Mouse (Mus musculus) limb, embryonic 12.5 days (tissue): ENCODE measurements around the gene Rars2. TPM values are rescaled to one million over a fixed set of nuclear protein-coding genes. Genes with fewer than 3 reads are reported as not detected.
"Not testable (repeated sequence)": the region's sequence is repeated elsewhere in the genome, so short reads cannot be mapped to it uniquely, and the experiment has no call there.

ENCODE experiments used
- ATAC-seq: fragments of 200-750 bp; cut with Nextera tagmentation; 2 replicates; pipeline ENCODE4 v1.8.0; 2017; ENCODE audit warnings: low read depth, moderate TSS enrichment; ENCODE audit not compliant: insufficient number of reproducible peaks, insufficient read depth, low FRiP score, low TSS enrichment
- H3K27ac ChIP-seq: fragments of 300-500 bp; sonication (generic); 2 replicates; pipeline ENCODE4 v1.5.1; 2016; ENCODE audit warnings: mild to moderate bottlenecking, moderate library complexity
- H3K27me3 ChIP-seq: fragments of 300-500 bp; sonication (generic); 2 replicates; pipeline ENCODE4 v1.6.1; 2016; ENCODE audit warnings: mild to moderate bottlenecking, moderate library complexity
- H3K36me3 ChIP-seq: fragments of 300-500 bp; sonication (generic); 2 replicates; pipeline ENCODE4 v1.6.1; 2016; ENCODE audit warnings: mild to moderate bottlenecking, moderate library complexity
- H3K4me1 ChIP-seq: fragments of 300-500 bp; sonication (generic); replicated peaks from 2 replicates; pipeline ENCODE4 v1.6.1; 2016
- H3K4me2 ChIP-seq: fragments of 300-500 bp; sonication (generic); 2 replicates; pipeline ENCODE4 v1.6.1; 2016; ENCODE audit warnings: mild to moderate bottlenecking, moderate library complexity
- H3K4me3 ChIP-seq: fragments of 300-500 bp; sonication (generic); replicated peaks from 2 replicates; pipeline ENCODE4 v1.5.1; 2016; ENCODE audit warnings: mild to moderate bottlenecking
- H3K9ac ChIP-seq: fragments of 300-500 bp; sonication (generic); replicated peaks from 2 replicates; pipeline ENCODE4 v1.6.1; 2016; ENCODE audit warnings: mild to moderate bottlenecking, moderate library complexity
- H3K9me3 ChIP-seq: fragments of 300-500 bp; sonication (generic); 2 replicates; pipeline ENCODE4 v1.6.1; 2016; ENCODE audit warnings: mild to moderate bottlenecking, moderate library complexity
- WGBS: fragments of 180-500 bp; shearing (Covaris S2); methylation state at CpG from one replicate; pipeline ENCODE4 v1.1.7; 2016; 5-methylcytosine and 5-hydroxymethylcytosine counted together
- polyA plus RNA-seq: library from polyadenylated mRNA; unstranded; fragments of >200 nt; fragmentation: Nextera tagmentation; extraction: Ambion mirVana; gene quantifications from 2 replicates; pipeline ENCODE4 v1.2.1, GENCODE M21; 2016

Rars2 gene
- 70.1 and 71.6 TPM in 2 replicates for polyA plus RNA-seq

DNA sequence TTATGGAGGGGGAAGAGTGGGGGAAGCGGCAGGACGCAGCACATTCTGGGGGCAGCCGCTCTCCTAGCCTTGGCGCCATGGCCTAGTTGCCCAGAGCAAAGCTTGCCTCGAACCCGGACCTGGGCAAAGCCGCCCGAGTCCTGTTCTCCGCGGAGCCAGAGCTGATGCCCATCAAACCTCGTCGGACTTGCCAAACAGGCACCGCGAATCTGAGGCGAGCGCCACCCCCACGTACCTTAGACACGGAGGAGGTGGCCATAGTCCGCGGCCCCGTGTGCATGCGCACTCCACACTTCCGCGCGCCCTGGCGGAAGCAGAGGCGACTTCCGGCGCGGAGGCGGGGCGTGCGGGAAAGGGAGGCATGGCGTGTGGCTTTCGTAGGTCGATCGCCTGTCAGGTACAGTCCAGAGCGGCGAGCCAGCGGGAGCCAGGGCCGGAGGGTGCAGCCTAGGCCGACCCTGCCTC lies at the start of gene Rars2, which contains the start of gene Orc3:
TSS of gene Rars2 (plus strand) at position 328 of the 465 bp plus-strand sequence.
TSS of gene Orc3 (minus strand) at position 315 of the 465 bp plus-strand sequence.
- Histone ChIP-seq H3K4me3 (peak within 1 kb of the TSS; percentile 73), H3K9me3 (no peaks in the 10 kb centered on the region), H3K36me3 (peaks cover 8% of the 10 kb centered on the region), H3K9ac (peak within 1 kb of the TSS; percentile 85), H3K27me3 (no peaks in the 10 kb centered on the region), H3K27ac (peak within 1 kb of the TSS; percentile 90), H3K4me1 (peaks cover 22% of the 10 kb centered on the region), H3K4me2 (peak within 1 kb of the TSS; percentile 79)
- under 1% methylated on average over 42 of the region's 42 CpGs for WGBS
- peak; percentile 96 for ATAC-seq

GRCm38 (mm10) chr4:34566226-34566625 lies 48.5 kb upstream of the Rars2 start:
- H3K9ac ChIP-seq, result no peak overlapping the region
- no peaks in the 10 kb centered on the region for H3K4me1 ChIP-seq
- H3K27ac ChIP-seq, result no peak overlapping the region
- H3K4me3 ChIP-seq, result no peak overlapping the region
- 90% methylated on average over 6 of the region's 6 CpGs for WGBS
- no peak for ATAC-seq
- no peaks in the 10 kb centered on the region for H3K27me3 ChIP-seq
- no peak overlapping the region for H3K4me2 ChIP-seq
- H3K9me3 ChIP-seq, result no peaks in the 10 kb centered on the region
- H3K36me3 ChIP-seq, result peaks cover 72% of the 10 kb centered on the region

- 83% methylated on average over 2 of the region's 2 CpGs for WGBS
- Histone ChIP-seq H3K27ac (no peak overlapping the region), H3K4me3 (no peak overlapping the region), H3K4me1 (no peaks in the 10 kb centered on the region), H3K36me3 (peaks cover 94% of the 10 kb centered on the region), H3K9ac (no peak overlapping the region), H3K27me3 (no peaks in the 10 kb centered on the region), H3K9me3 (no peaks in the 10 kb centered on the region), H3K4me2 (no peak overlapping the region)
- ATAC-seq, result no peak
Measured at GRCm38 (mm10) chr4:34572876-34573275, 41.9 kb upstream of the Rars2 start.

GRCm38 (mm10) chr4:34577028-34577427 lies 37.7 kb upstream of the Rars2 start:
- ATAC-seq, result no peak
- Histone ChIP-seq H3K4me1 (no peaks in the 10 kb centered on the region), H3K4me2 (no peak overlapping the region), H3K27ac (no peak overlapping the region), H3K36me3 (peaks cover 92% of the 10 kb centered on the region), H3K27me3 (no peaks in the 10 kb centered on the region), H3K4me3 (no peak overlapping the region), H3K9me3 (no peaks in the 10 kb centered on the region), H3K9ac (no peak overlapping the region)
- WGBS, result 98% methylated on average over 2 of the region's 2 CpGs

DNA sequence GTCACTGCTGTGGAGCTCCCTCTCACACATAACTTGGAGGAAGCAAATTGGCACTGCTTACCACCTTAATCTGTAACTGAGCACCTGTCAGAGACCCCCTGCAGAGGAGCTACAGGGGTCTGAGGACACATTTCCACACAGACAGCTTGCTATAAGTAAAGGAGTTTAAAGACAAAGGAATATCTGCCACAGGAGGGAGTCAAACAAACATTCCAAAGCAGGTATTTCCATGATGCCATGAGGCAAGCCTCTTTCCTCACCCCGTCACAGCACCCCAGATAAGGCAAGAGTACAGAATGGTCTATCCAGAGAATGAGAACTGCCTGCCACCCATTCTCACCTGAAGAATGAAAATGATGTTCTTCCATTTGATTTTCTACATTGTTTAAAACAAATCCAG lies 35.5 kb upstream of the Rars2 start:
- Histone ChIP-seq H3K36me3 (peaks cover 94% of the 10 kb centered on the region), H3K27me3 (no peaks in the 10 kb centered on the region), H3K9ac (no peak overlapping the region), H3K4me3 (no peak overlapping the region), H3K9me3 (no peaks in the 10 kb centered on the region), H3K4me2 (no peak overlapping the region), H3K4me1 (no peaks in the 10 kb centered on the region), H3K27ac (no peak overlapping the region)
- WGBS, result 80% methylated on average over 1 of the region's 1 CpGs
- no peak for ATAC-seq

GRCm38 (mm10) chr4:34581489-34581888 lies 33.3 kb upstream of the Rars2 start:
- not testable (repeated sequence) for H3K27me3 ChIP-seq, H3K4me1 ChIP-seq, H3K9me3 ChIP-seq, H3K27ac ChIP-seq, H3K9ac ChIP-seq, H3K4me3 ChIP-seq, H3K4me2 ChIP-seq, ATAC-seq
- H3K36me3 ChIP-seq, result peaks cover 84% of the 10 kb centered on the region
- 80% methylated on average over 1 of the region's 1 CpGs for WGBS

GRCm38 (mm10) chr4:34581990-34582389 lies 32.8 kb upstream of the Rars2 start:
- Histone ChIP-seq H3K4me1 (no peaks in the 10 kb centered on the region), H3K36me3 (peaks cover 82% of the 10 kb centered on the region), H3K4me3 (no peak overlapping the region), H3K27ac (no peak overlapping the region), H3K4me2 (no peak overlapping the region), H3K9me3 (no peaks in the 10 kb centered on the region), H3K9ac (no peak overlapping the region), H3K27me3 (no peaks in the 10 kb centered on the region)
- WGBS, result 77% methylated on average over 7 of the region's 7 CpGs
- ATAC-seq, result no peak

GRCm38 (mm10) chr4:34582476-34582875 lies 32.3 kb upstream of the Rars2 start:
- Histone ChIP-seq H3K36me3 (peaks cover 82% of the 10 kb centered on the region), H3K9ac (no peak overlapping the region), H3K4me2 (no peak overlapping the region), H3K27me3 (no peaks in the 10 kb centered on the region), H3K4me1 (no peaks in the 10 kb centered on the region), H3K4me3 (no peak overlapping the region), H3K9me3 (no peaks in the 10 kb centered on the region), H3K27ac (no peak overlapping the region)
- 82% methylated on average over 5 of the region's 5 CpGs for WGBS
- no peak for ATAC-seq

DNA sequence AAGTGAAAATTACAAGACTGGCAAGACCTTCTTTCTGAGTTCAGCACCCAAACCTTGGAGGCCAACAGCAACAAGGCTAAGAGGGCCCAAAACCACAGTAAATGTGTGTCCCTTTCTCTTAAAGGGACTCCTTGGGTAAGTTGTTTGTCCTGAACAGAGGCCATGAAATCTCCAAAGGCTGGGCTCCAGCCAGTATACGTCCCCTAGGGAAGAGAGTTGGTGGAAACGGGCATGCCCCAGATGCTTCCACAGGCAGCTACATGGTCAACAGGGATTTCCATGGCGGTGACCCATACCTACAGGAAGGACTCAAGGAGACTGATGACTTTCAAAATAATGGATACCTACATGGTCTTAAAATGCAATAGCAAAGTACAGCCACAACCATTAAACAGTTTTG lies 31.3 kb upstream of the Rars2 start:
- H3K27ac ChIP-seq, result no peak overlapping the region
- H3K9me3 ChIP-seq, result no peaks in the 10 kb centered on the region
- no peaks in the 10 kb centered on the region for H3K4me1 ChIP-seq
- peaks cover 75% of the 10 kb centered on the region for H3K36me3 ChIP-seq
- ATAC-seq, result no peak
- no peaks in the 10 kb centered on the region for H3K27me3 ChIP-seq
- no peak overlapping the region for H3K4me2 ChIP-seq
- 90% methylated on average over 3 of the region's 3 CpGs for WGBS
- H3K4me3 ChIP-seq, result no peak overlapping the region
- H3K9ac ChIP-seq, result no peak overlapping the region

- WGBS, result 85% methylated on average over 7 of the region's 7 CpGs
- no peaks in the 10 kb centered on the region for H3K9me3 ChIP-seq
- H3K4me2 ChIP-seq, result no peak overlapping the region
- peaks cover 65% of the 10 kb centered on the region for H3K36me3 ChIP-seq
- H3K4me1 ChIP-seq, result no peaks in the 10 kb centered on the region
- ATAC-seq, result no peak
- H3K27ac ChIP-seq, result 0 out of 2 replicates have a peak overlapping the region, but pooled peaks have one; percentile 12
- H3K27me3 ChIP-seq, result no peaks in the 10 kb centered on the region
- no peak overlapping the region for H3K9ac ChIP-seq
- H3K4me3 ChIP-seq, result no peak overlapping the region
Measured at GRCm38 (mm10) chr4:34584871-34585607, 29.7 kb upstream of the Rars2 start.

GRCm38 (mm10) chr4:34603123-34603522 lies 11.6 kb upstream of the Rars2 start:
- no peak for ATAC-seq
- Histone ChIP-seq H3K4me2 (no peak overlapping the region), H3K27me3 (no peaks in the 10 kb centered on the region), H3K27ac (no peak overlapping the region), H3K9me3 (no peaks in the 10 kb centered on the region), H3K4me1 (no peaks in the 10 kb centered on the region), H3K4me3 (no peak overlapping the region), H3K36me3 (peaks cover 74% of the 10 kb centered on the region), H3K9ac (no peak overlapping the region)
- WGBS, result 94% methylated on average over 6 of the region's 6 CpGs

DNA sequence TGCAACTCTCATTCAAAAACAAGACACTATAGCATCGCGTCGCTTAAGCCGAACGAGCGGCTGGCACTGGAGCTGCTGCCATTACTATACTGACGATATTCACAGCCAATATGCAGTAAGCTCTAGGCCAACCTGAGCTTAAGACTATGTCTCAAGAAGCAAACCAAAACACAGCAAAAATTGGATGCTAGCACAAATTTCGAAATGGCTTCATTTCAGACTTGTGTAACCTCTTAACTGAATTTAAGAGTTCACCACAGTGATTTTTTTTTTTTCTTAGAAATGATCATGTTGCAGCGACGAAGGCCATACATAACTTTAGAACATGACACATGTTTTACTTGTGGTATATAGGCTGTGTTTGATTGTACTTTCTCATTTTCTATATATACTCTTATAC lies 8.1 kb upstream of the Rars2 start:
- ATAC-seq, result no peak
- H3K9ac ChIP-seq, result no peak overlapping the region
- peaks cover 58% of the 10 kb centered on the region for H3K36me3 ChIP-seq
- no peaks in the 10 kb centered on the region for H3K4me1 ChIP-seq
- H3K9me3 ChIP-seq, result no peaks in the 10 kb centered on the region
- 95% methylated on average over 10 of the region's 10 CpGs for WGBS
- H3K27me3 ChIP-seq, result no peaks in the 10 kb centered on the region
- no peak overlapping the region for H3K27ac ChIP-seq
- H3K4me3 ChIP-seq, result no peak overlapping the region
- no peak overlapping the region for H3K4me2 ChIP-seq
